Mouse (Mus musculus): Measurements from ENCODE around the gene Ust. TPM values are rescaled to one million over a fixed set of nuclear protein-coding genes. Genes with fewer than 3 reads are reported as not detected.
A peak's percentile ranks its signal among the peaks of the same experiment; 100 is the strongest.

The Ust gene
- total and polyA plus RNA-seq, 3 experiments, result not detected

DNA sequence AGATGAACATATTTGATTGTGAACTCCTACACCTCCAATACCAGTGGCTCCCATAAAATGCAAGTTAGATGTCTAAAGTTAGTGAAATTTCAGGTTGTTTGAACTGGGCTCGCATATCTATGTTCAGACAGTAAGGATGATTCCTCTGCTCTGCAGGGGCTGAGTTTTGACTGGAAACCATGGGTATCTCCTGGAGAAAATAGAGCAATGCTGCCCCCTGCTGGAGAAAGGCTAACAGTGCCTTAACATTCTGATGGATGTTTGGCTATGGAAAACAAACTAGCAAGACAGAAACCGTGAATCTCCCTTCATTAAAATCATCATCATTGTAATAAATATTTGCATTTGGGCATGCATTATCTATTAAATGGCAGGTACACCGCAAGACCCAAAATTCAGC is 278.4 kb downstream of the Ust start (continued):
- TF ChIP-seq ZC3H11A (IDR thresholded peaks at IDR 0.05; ENCODE audit: low read depth, low read length) (peak; percentile 98), SMC3 (IDR thresholded peaks at IDR 0.05; ENCODE audit: low read depth, low read length) (peak; percentile 99), TCF12 (IDR thresholded peaks at IDR 0.05; ENCODE audit: low read depth, low read length) (no peak), EP300 (IDR thresholded peaks at IDR 0.05; ENCODE audit: low read length) (no peak), MXI1 (IDR thresholded peaks at IDR 0.05; ENCODE audit: low read depth, low read length) (no peak), ELF1 (IDR thresholded peaks at IDR 0.05; ENCODE audit: low read depth, low read length) (no peak)

- Histone ChIP-seq H3K79me2 (replicated peaks; ENCODE audit: control insufficient read depth, extremely low read depth, insufficient read depth, poor library complexity, severe bottlenecking) (no peaks in the 10 kb centered on the region), H3K27me3 (replicated peaks) (no peaks in the 10 kb centered on the region), H3K4me2 (ENCODE audit: insufficient read depth, low read depth, poor library complexity, severe bottlenecking) (no peak overlapping the region), H3K9ac (ENCODE audit: insufficient read depth, low read depth) (no peak overlapping the region), H3K4me1 (ENCODE audit: control insufficient read depth in 1 of 2, insufficient read depth in 2 of 2) (peaks cover 7 to 23% of the 10 kb centered on the region in 2 experiments; a peak in 3 of 4 replicates), H3K36me3 (replicated peaks in 1 of 2; ENCODE audit: control insufficient read depth in 1 of 2, insufficient read depth in 1 of 2, low read length in 1 of 2) (no peaks in the 10 kb centered on the region), H3K27ac (ENCODE audit: insufficient read depth, low read depth) (no peak overlapping the region), H3K9me3 (replicated peaks; ENCODE audit: low read length) (peaks cover 6% of the 10 kb centered on the region), H3K4me3 (replicated peaks in 1 of 3; ENCODE audit: low read depth in 2 of 3, low read length in 2 of 3, poor library complexity in 1 of 3) (no peak overlapping the region)
- TF ChIP-seq MAX (IDR thresholded peaks at IDR 0.05; ENCODE audit: low read length), result no peak
- no peak for TF ChIP-seq MXI1 (IDR thresholded peaks at IDR 0.05; ENCODE audit: low read depth, low read length)
- TF ChIP-seq CHD2 (IDR thresholded peaks at IDR 0.05; ENCODE audit: low read length), result no peak
- TF ChIP-seq JUND (conservative IDR thresholded peaks at IDR 0.05; ENCODE audit: low read depth, low read length), result no peak
- no peak for TF ChIP-seq ZMIZ1 (IDR thresholded peaks at IDR 0.05; ENCODE audit: low read depth, low read length)
- TF ChIP-seq SMC3 (IDR thresholded peaks at IDR 0.05; ENCODE audit: low read depth, low read length), result no peak
- TF ChIP-seq ZC3H11A (IDR thresholded peaks at IDR 0.05; ENCODE audit: low read depth, low read length), result no peak
- no peak for TF ChIP-seq POLR2AphosphoS2 (IDR thresholded peaks at IDR 0.05; ENCODE audit: low read depth, low read length)
- no peak for TF ChIP-seq GABPA (IDR thresholded peaks at IDR 0.05; ENCODE audit: insufficient replicate concordance, low read depth, low read length)
- in situ Hi-C loops (cut with MboI; ENCODE audit: low pct_ligation_motif_present, low pct_unique_long_range_greater_than_20kb, low sequenced_read_pairs) (loop anchor here (5.0 to 25.0 kb wide), 3 partner anchors 355 to 450 kb away; no protein-coding TSS in a partner anchor), dilution Hi-C loops (cut with MboI; ENCODE audit: extremely low pct_ligation_motif_present, extremely low pct_unique_long_range_greater_than_20kb, low sequenced_read_pairs) (no loop called here)
- DNase-seq (ENCODE audit: extremely low read depth), result no peak
Measured at GRCm38 (mm10) chr10:8236780-8237571, 281.6 kb downstream of the Ust start.

- no peak overlapping the region for H3K4me3 ChIP-seq (replicated peaks in 1 of 3; ENCODE audit: low read depth in 2 of 3, low read length in 2 of 3, poor library complexity in 1 of 3)
- DNase-seq (ENCODE audit: extremely low read depth), result no peak
- in situ Hi-C loops (cut with MboI; ENCODE audit: low pct_ligation_motif_present, low pct_unique_long_range_greater_than_20kb, low sequenced_read_pairs), result loop anchor here (10.0 to 25.0 kb wide), 2 partner anchors 419 to 454 kb away; no protein-coding TSS in a partner anchor
- no peak overlapping the region for H3K4me2 ChIP-seq (ENCODE audit: insufficient read depth, low read depth, poor library complexity, severe bottlenecking)
- H3K36me3 ChIP-seq (replicated peaks in 1 of 2; ENCODE audit: control insufficient read depth in 1 of 2, insufficient read depth in 1 of 2, low read length in 1 of 2), result no peaks in the 10 kb centered on the region
- H3K27me3 ChIP-seq (replicated peaks), result no peaks in the 10 kb centered on the region
- TF ChIP-seq NRF1 (IDR thresholded peaks at IDR 0.05; ENCODE audit: low read depth, low read length), result no peak
- no peak for TF ChIP-seq UBTF (IDR thresholded peaks at IDR 0.05; ENCODE audit: low read depth, low read length)
- TF ChIP-seq POLR2AphosphoS2 (IDR thresholded peaks at IDR 0.05; ENCODE audit: low read depth, low read length), result no peak
- TF ChIP-seq SIN3A (IDR thresholded peaks at IDR 0.05; ENCODE audit: low read length), result no peak
- no peak for TF ChIP-seq EP300 (IDR thresholded peaks at IDR 0.05; ENCODE audit: low read length)
- TF ChIP-seq KAT2A (IDR thresholded peaks at IDR 0.05; ENCODE audit: insufficient replicate concordance, low read length), result no peak
- TF ChIP-seq USF2 (conservative IDR thresholded peaks at IDR 0.05; ENCODE audit: low read depth, low read length), result no peak
- no peak for TF ChIP-seq GABPA (IDR thresholded peaks at IDR 0.05; ENCODE audit: insufficient replicate concordance, low read depth, low read length)
- TF ChIP-seq ETS1 (conservative IDR thresholded peaks at IDR 0.05; ENCODE audit: low read depth, low read length), result no peak
- TF ChIP-seq CHD2 (IDR thresholded peaks at IDR 0.05; ENCODE audit: low read length), result no peak
- TF ChIP-seq MEF2A (IDR thresholded peaks at IDR 0.05; ENCODE audit: borderline replicate concordance, low read depth, low read length), result no peak
- TF ChIP-seq BHLHE40 (IDR thresholded peaks at IDR 0.05; ENCODE audit: low read depth, low read length), result no peak
- no peak for TF ChIP-seq POLR2A (IDR thresholded peaks at IDR 0.05; ENCODE audit: low read depth, low read length)
- TF ChIP-seq MAZ (IDR thresholded peaks at IDR 0.05; ENCODE audit: low read depth, low read length), result no peak
- TF ChIP-seq IRF4 (IDR thresholded peaks at IDR 0.05; ENCODE audit: low read depth, low read length), result no peak
- TF ChIP-seq HCFC1 (IDR thresholded peaks at IDR 0.05; ENCODE audit: low read depth, low read length), result no peak
- TF ChIP-seq E2F4 (IDR thresholded peaks at IDR 0.05; ENCODE audit: insufficient replicate concordance, low read depth, low read length), result no peak
- TF ChIP-seq ELF1 (IDR thresholded peaks at IDR 0.05; ENCODE audit: low read depth, low read length), result no peak
- no peak for TF ChIP-seq CHD1 (IDR thresholded peaks at IDR 0.05; ENCODE audit: low read depth, low read length)
- H3K4me1 ChIP-seq (ENCODE audit: control insufficient read depth in 1 of 2, insufficient read depth in 2 of 2), result peaks cover 3 to 9% of the 10 kb centered on the region in 2 experiments; a peak in 3 of 4 replicates
- no peak overlapping the region for H3K9ac ChIP-seq (ENCODE audit: insufficient read depth, low read depth)
- peaks cover 6% of the 10 kb centered on the region for H3K9me3 ChIP-seq (replicated peaks; ENCODE audit: low read length)
- H3K27ac ChIP-seq (ENCODE audit: insufficient read depth, low read depth), result no peak overlapping the region
- dilution Hi-C loops (cut with MboI; ENCODE audit: extremely low pct_ligation_motif_present, extremely low pct_unique_long_range_greater_than_20kb, low sequenced_read_pairs), result no loop called here
- no peaks in the 10 kb centered on the region for H3K79me2 ChIP-seq (replicated peaks; ENCODE audit: control insufficient read depth, extremely low read depth, insufficient read depth, poor library complexity, severe bottlenecking)
Measured at GRCm38 (mm10) chr10:8233148-8233901, 285.3 kb downstream of the Ust start.

Data from CH12.LX (cell line).